Mouse (Mus musculus): Measurements from ENCODE around the gene Lrp11.

- TF ChIP-seq GATA1 (IDR thresholded peaks at IDR 0.05; ENCODE audit: low read length), result no peak
- no peak for TF ChIP-seq TAL1 (IDR thresholded peaks at IDR 0.05; ENCODE audit: low read length)
Measured at GRCm38 (mm10) chr10:7581401-7581800, 8.2 kb upstream of the Lrp11 start.
